Mouse (Mus musculus): ENCODE measurements around the gene Usf3. TPM values are rescaled to one million over a fixed set of nuclear protein-coding genes. Genes with fewer than 3 reads are reported as not detected.

Usf3 gene
- total and polyA plus RNA-seq, 3 experiments, result 4.0 to 8.5 (median 5.2) TPM

DNA sequence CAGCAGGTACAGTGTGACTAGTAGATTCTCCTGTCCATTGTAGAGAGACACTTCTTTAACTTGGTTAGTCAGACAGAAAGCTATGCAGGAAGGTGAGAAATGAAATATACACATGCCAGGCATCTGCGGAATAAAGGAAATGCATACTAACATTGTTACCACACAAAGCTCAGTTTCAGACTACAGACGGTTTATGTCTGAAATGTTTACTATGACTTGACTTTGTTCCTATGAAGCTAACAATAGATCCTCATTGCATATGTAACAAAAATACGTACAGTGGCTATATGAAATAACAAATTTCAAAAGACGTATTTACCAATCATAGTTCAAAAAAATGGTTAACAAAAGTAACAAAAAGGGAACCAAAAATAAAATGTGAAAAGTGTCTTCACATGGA, 14.1 kb downstream of the Usf3 start:
- no peak for DNase-seq (ENCODE audit: extremely low read depth)
- Histone ChIP-seq H3K27me3 (replicated peaks) (no peaks in the 10 kb centered on the region), H3K9ac (ENCODE audit: insufficient read depth, low read depth) (no peak overlapping the region), H3K4me3 (replicated peaks in 1 of 3; ENCODE audit: low read depth in 2 of 3, low read length in 2 of 3, poor library complexity in 1 of 3) (no peak overlapping the region), H3K36me3 (replicated peaks in 1 of 2; ENCODE audit: control insufficient read depth in 1 of 2, insufficient read depth in 1 of 2, low read length in 1 of 2) (peaks cover 0 to 21% of the 10 kb centered on the region in 2 experiments), H3K4me1 (ENCODE audit: control insufficient read depth in 1 of 2, insufficient read depth in 2 of 2) (peaks cover 0 to 4% of the 10 kb centered on the region in 2 experiments; a peak in 2 of 4 replicates), H3K4me2 (ENCODE audit: insufficient read depth, low read depth, poor library complexity, severe bottlenecking) (no peak overlapping the region), H3K9me3 (replicated peaks; ENCODE audit: low read length) (peaks cover 5% of the 10 kb centered on the region), H3K79me2 (replicated peaks; ENCODE audit: control insufficient read depth, extremely low read depth, insufficient read depth, poor library complexity, severe bottlenecking) (0 out of 2 replicates have a peak, but pooled peaks cover 2% of the 10 kb centered on the region), H3K27ac (ENCODE audit: insufficient read depth, low read depth) (no peak overlapping the region)
- dilution Hi-C loops (cut with MboI; ENCODE audit: extremely low pct_ligation_motif_present, extremely low pct_unique_long_range_greater_than_20kb, low sequenced_read_pairs) (no loop called here), in situ Hi-C loops (cut with MboI; ENCODE audit: low pct_ligation_motif_present, low pct_unique_long_range_greater_than_20kb, low sequenced_read_pairs) (no loop called here)
- TF ChIP-seq ZKSCAN1 (IDR thresholded peaks at IDR 0.05; ENCODE audit: borderline replicate concordance, low read depth, low read length) (no peak), TBP (conservative IDR thresholded peaks at IDR 0.05; ENCODE audit: low read depth, low read length) (no peak), GABPA (IDR thresholded peaks at IDR 0.05; ENCODE audit: insufficient replicate concordance, low read depth, low read length) (no peak)

DNA sequence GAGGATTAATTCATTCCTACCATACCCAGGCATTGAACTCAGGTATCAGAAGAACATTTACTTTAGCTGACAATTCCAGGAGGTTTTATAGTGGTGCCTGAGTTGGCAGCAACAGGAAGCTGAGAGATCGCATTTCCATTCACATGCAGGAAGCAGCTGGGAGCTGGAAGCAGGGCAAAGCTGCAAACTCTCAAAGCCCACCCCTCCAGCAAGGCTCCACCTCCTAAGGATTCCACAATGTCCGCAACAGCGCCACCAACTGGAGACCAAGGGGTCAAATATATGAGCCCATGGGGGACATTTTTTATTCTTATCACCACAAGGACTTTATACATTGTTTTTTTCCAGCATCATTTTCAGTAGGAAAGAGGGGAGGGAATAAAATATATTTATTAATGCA, 15.7 kb downstream of the Usf3 start:
- H3K79me2 ChIP-seq (replicated peaks; ENCODE audit: control insufficient read depth, extremely low read depth, insufficient read depth, poor library complexity, severe bottlenecking), result 0 out of 2 replicates have a peak, but pooled peaks cover 2% of the 10 kb centered on the region
- peaks cover 0 to 4% of the 10 kb centered on the region in 2 experiments; a peak in 2 of 4 replicates for H3K4me1 ChIP-seq (ENCODE audit: control insufficient read depth in 1 of 2, insufficient read depth in 2 of 2)
- no peak overlapping the region for H3K9ac ChIP-seq (ENCODE audit: insufficient read depth, low read depth)
- in situ Hi-C loops (cut with MboI; ENCODE audit: low pct_ligation_motif_present, low pct_unique_long_range_greater_than_20kb, low sequenced_read_pairs), result no loop called here
- H3K36me3 ChIP-seq (replicated peaks in 1 of 2; ENCODE audit: control insufficient read depth in 1 of 2, insufficient read depth in 1 of 2, low read length in 1 of 2), result peaks cover 0 to 22% of the 10 kb centered on the region in 2 experiments
- no peaks in the 10 kb centered on the region for H3K27me3 ChIP-seq (replicated peaks)
- H3K4me2 ChIP-seq (ENCODE audit: insufficient read depth, low read depth, poor library complexity, severe bottlenecking), result no peak overlapping the region
- H3K4me3 ChIP-seq (replicated peaks in 1 of 3; ENCODE audit: low read depth in 2 of 3, low read length in 2 of 3, poor library complexity in 1 of 3), result no peak overlapping the region
- peak in 1 of 2 experiments; percentile 11; a peak in 1 of 4 replicates for TF ChIP-seq CTCF (conservative IDR thresholded peaks at IDR 0.05 in 1 of 2, IDR thresholded peaks at IDR 0.05 in 1 of 2; ENCODE audit: low read depth in 2 of 2, low read length in 2 of 2)
- TF ChIP-seq EP300 (IDR thresholded peaks at IDR 0.05; ENCODE audit: low read length), result no peak
- no peak for DNase-seq (ENCODE audit: extremely low read depth)
- no peak overlapping the region for H3K27ac ChIP-seq (ENCODE audit: insufficient read depth, low read depth)
- dilution Hi-C loops (cut with MboI; ENCODE audit: extremely low pct_ligation_motif_present, extremely low pct_unique_long_range_greater_than_20kb, low sequenced_read_pairs), result no loop called here
- H3K9me3 ChIP-seq (replicated peaks; ENCODE audit: low read length), result peaks cover 5% of the 10 kb centered on the region

DNA sequence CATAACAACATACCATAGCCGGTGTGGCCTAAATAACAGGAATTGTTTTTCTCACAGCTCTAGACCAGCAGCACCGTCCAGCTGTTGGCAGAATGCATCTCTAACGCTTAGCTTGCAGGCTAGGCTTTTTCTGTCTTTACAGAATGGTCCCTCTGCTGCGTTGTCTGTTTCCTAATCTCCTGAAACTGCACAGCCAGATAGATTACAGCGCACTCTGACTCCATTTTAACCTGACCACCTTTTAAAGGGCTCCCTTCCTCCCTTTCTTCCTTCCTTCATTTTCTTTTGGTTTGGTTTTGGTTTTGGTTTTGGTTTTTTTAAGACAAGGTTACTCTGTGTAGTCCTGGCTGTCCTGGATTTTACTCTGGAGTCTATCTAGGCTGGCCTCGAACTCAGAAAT, 17.0 kb downstream of the Usf3 start:
- dilution Hi-C loops (cut with MboI; ENCODE audit: extremely low pct_ligation_motif_present, extremely low pct_unique_long_range_greater_than_20kb, low sequenced_read_pairs), result no loop called here
- no peaks in the 10 kb centered on the region for H3K27me3 ChIP-seq (replicated peaks)
- in situ Hi-C loops (cut with MboI; ENCODE audit: low pct_ligation_motif_present, low pct_unique_long_range_greater_than_20kb, low sequenced_read_pairs), result no loop called here

DNA sequence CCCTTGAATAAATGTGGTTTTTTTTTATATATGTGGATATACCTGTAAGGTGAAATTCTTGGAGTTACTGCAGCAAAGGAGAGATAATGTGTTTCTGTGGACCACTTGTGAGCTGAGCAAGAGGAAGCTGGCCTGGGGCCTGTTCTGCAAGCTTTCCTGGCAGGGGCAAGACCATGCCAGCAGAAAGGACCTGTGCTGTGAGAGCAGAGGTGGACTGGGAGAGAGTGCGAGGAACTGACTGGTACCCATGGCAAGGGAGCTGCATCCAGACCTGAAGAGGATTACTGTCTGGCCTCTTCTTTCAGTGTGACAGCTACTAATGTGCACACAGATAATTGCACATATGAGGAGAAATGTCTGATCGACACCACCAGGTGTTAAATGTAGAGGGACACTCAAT, 17.9 kb downstream of the Usf3 start:
- no peaks in the 10 kb centered on the region for H3K79me2 ChIP-seq (replicated peaks; ENCODE audit: control insufficient read depth, extremely low read depth, insufficient read depth, poor library complexity, severe bottlenecking)

More for the DNA sequence above, 17.0 kb downstream of the Usf3 start:
- H3K4me1 ChIP-seq (ENCODE audit: control insufficient read depth in 1 of 2, insufficient read depth in 2 of 2), result peaks cover 0 to 4% of the 10 kb centered on the region in 2 experiments; a peak in 2 of 4 replicates
- no peak for TF ChIP-seq CHD2 (IDR thresholded peaks at IDR 0.05; ENCODE audit: low read length)
- TF ChIP-seq KAT2A (IDR thresholded peaks at IDR 0.05; ENCODE audit: insufficient replicate concordance, low read length), result no peak
- no peak for TF ChIP-seq ZMIZ1 (IDR thresholded peaks at IDR 0.05; ENCODE audit: low read depth, low read length)
- H3K9me3 ChIP-seq (replicated peaks; ENCODE audit: low read length), result peaks cover 5% of the 10 kb centered on the region
- no peak overlapping the region for H3K4me2 ChIP-seq (ENCODE audit: insufficient read depth, low read depth, poor library complexity, severe bottlenecking)
- no peak for DNase-seq (ENCODE audit: extremely low read depth)
- no peak overlapping the region for H3K9ac ChIP-seq (ENCODE audit: insufficient read depth, low read depth)
- H3K27ac ChIP-seq (ENCODE audit: insufficient read depth, low read depth), result no peak overlapping the region
- H3K79me2 ChIP-seq (replicated peaks; ENCODE audit: control insufficient read depth, extremely low read depth, insufficient read depth, poor library complexity, severe bottlenecking), result 0 out of 2 replicates have a peak, but pooled peaks cover 2% of the 10 kb centered on the region
- peaks cover 0 to 17% of the 10 kb centered on the region in 2 experiments for H3K36me3 ChIP-seq (replicated peaks in 1 of 2; ENCODE audit: control insufficient read depth in 1 of 2, insufficient read depth in 1 of 2, low read length in 1 of 2)
- no peak overlapping the region for H3K4me3 ChIP-seq (replicated peaks in 1 of 3; ENCODE audit: low read depth in 2 of 3, low read length in 2 of 3, poor library complexity in 1 of 3)

More for the DNA sequence above, 17.9 kb downstream of the Usf3 start:
- Histone ChIP-seq H3K4me2 (ENCODE audit: insufficient read depth, low read depth, poor library complexity, severe bottlenecking) (no peak overlapping the region), H3K9me3 (replicated peaks; ENCODE audit: low read length) (peaks cover 5% of the 10 kb centered on the region), H3K4me3 (replicated peaks in 1 of 3; ENCODE audit: low read depth in 2 of 3, low read length in 2 of 3, poor library complexity in 1 of 3) (no peak overlapping the region), H3K4me1 (ENCODE audit: control insufficient read depth in 1 of 2, insufficient read depth in 2 of 2) (peaks cover 0 to 4% of the 10 kb centered on the region in 2 experiments; a peak in 2 of 4 replicates), H3K36me3 (replicated peaks in 1 of 2; ENCODE audit: control insufficient read depth in 1 of 2, insufficient read depth in 1 of 2, low read length in 1 of 2) (peaks cover 0 to 17% of the 10 kb centered on the region in 2 experiments), H3K9ac (ENCODE audit: insufficient read depth, low read depth) (no peak overlapping the region), H3K27me3 (replicated peaks) (no peaks in the 10 kb centered on the region), H3K27ac (ENCODE audit: insufficient read depth, low read depth) (no peak overlapping the region)
- in situ Hi-C loops (cut with MboI; ENCODE audit: low pct_ligation_motif_present, low pct_unique_long_range_greater_than_20kb, low sequenced_read_pairs) (no loop called here), dilution Hi-C loops (cut with MboI; ENCODE audit: extremely low pct_ligation_motif_present, extremely low pct_unique_long_range_greater_than_20kb, low sequenced_read_pairs) (no loop called here)
- no peak for DNase-seq (ENCODE audit: extremely low read depth)
- TF ChIP-seq ZKSCAN1 (IDR thresholded peaks at IDR 0.05; ENCODE audit: borderline replicate concordance, low read depth, low read length) (no peak), PAX5 (IDR thresholded peaks at IDR 0.05; ENCODE audit: low read length) (no peak), RAD21 (IDR thresholded peaks at IDR 0.05; ENCODE audit: low read depth, low read length) (no peak), POLR2AphosphoS2 (IDR thresholded peaks at IDR 0.05; ENCODE audit: low read depth, low read length) (no peak), UBTF (IDR thresholded peaks at IDR 0.05; ENCODE audit: low read depth, low read length) (no peak), ELF1 (IDR thresholded peaks at IDR 0.05; ENCODE audit: low read depth, low read length) (no peak), CHD1 (IDR thresholded peaks at IDR 0.05; ENCODE audit: low read depth, low read length) (no peak), MXI1 (IDR thresholded peaks at IDR 0.05; ENCODE audit: low read depth, low read length) (no peak), MAFK (IDR thresholded peaks at IDR 0.05; ENCODE audit: insufficient replicate concordance, low read length) (no peak), EP300 (IDR thresholded peaks at IDR 0.05; ENCODE audit: low read length) (no peak), SMC3 (IDR thresholded peaks at IDR 0.05; ENCODE audit: low read depth, low read length) (no peak), NELFE (IDR thresholded peaks at IDR 0.05; ENCODE audit: low read depth, low read length) (no peak), MYC (IDR thresholded peaks at IDR 0.05; ENCODE audit: low read depth, low read length) (no peak), KAT2A (IDR thresholded peaks at IDR 0.05; ENCODE audit: insufficient replicate concordance, low read length) (no peak)

All from CH12.LX (cell line).